ENCODE assay signal across 16 mouse cellular contexts in the genomic region with DNA sequence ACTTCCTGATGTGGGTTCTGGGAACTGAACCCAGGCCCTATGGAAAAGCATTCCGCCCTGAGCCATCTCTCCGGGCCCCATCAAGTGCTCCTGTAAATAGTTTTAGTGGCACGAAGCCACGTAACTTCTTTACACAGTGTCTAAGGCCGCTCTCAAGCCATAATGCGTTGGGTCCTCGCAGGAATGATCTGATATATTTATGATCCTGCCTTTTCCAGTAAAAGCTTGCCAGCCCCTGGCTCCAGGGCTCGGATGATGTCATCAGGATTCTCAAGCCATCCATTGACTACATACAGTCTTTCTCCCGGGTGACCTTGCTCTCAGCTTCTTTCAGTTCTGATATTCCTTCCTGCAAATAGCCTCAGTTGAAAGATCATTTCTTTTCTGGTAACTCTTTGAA. TPM values are rescaled to one million over a fixed set of nuclear protein-coding genes. Genes with fewer than 3 reads are reported as not detected.
DNase-seq lines count a peak whose midpoint lies in the region; ATAC-seq and TF ChIP-seq lines count a peak whose summit lies in the region.
"Had no signal": no experiment of that assay in that cellular context is flagged by ENCODE, and none has a peak within 500 bp of the region (broad histone marks: within the 10 kb centered on the region; RNA-seq: fewer than 3 reads in every experiment).

No protein-coding gene starts in this region.

- no peak overlapping the region for H3K4me3 ChIP-seq in forebrain, embryonic 14.5 days (ENCODE audit: low read depth, low read length)
- no peak overlapping the region for H3K4me3 ChIP-seq in forebrain, embryonic 12.5 days (replicated peaks)
- H3K4me3 ChIP-seq in kidney, embryonic 14.5 days (ENCODE audit: low read length): no peak overlapping the region
- no peak overlapping the region for H3K4me3 ChIP-seq in midbrain, embryonic 11.5 days (ENCODE audit: low read depth, low read length)
- no peak overlapping the region for H3K4me3 ChIP-seq in midbrain, postnatal 0 days (ENCODE audit: low read depth, low read length)
- H3K4me3 ChIP-seq: lung, embryonic 15.5 days; midbrain, embryonic 12.5 days; myocyte had no signal

- DNase-seq in forebrain, embryonic 14.5 days (ENCODE audit: low spot score): peak; percentile 21
- DNase-seq in kidney, postnatal 36 days: no peak
- DNase-seq in midbrain, embryonic 11.5 days (ENCODE audit: low spot score, missing footprints): peak; percentile 31
- DNase-seq in midbrain, postnatal 0 days (ENCODE audit: low spot score): no peak
- DNase-seq in left cerebral cortex, adult 18-20 months (ENCODE audit: low spot score in 2 of 2): no peak
- DNase-seq: cerebellum, adult 11 months; cerebellum, postnatal 25 days; kidney, adult 8-10 months; right cerebral cortex, postnatal 14 days; thymus, postnatal 36 days had no signal

- H3K4me1 ChIP-seq in forebrain, embryonic 14.5 days (ENCODE audit: control insufficient read depth, insufficient read depth, low read length): peaks cover 3% of the 10 kb centered on the region; the same call in 1 of the 2 replicates
- H3K4me1 ChIP-seq in forebrain, embryonic 12.5 days: peaks cover 23% of the 10 kb centered on the region
- peaks cover 16% of the 10 kb centered on the region; the same call in 1 of the 2 replicates for H3K4me1 ChIP-seq in kidney, embryonic 14.5 days (ENCODE audit: control insufficient read depth, insufficient read depth, low read length)
- H3K4me1 ChIP-seq in midbrain, embryonic 11.5 days (ENCODE audit: control insufficient read depth, insufficient read depth, low read length): no peaks in the 10 kb centered on the region
- H3K4me1 ChIP-seq in midbrain, postnatal 0 days (ENCODE audit: insufficient read depth, low read length): no peaks in the 10 kb centered on the region

- no peak overlapping the region for H3K9ac ChIP-seq in forebrain, embryonic 14.5 days (ENCODE audit: low read length)
- H3K9ac ChIP-seq in forebrain, embryonic 12.5 days: no peak overlapping the region
- no peak overlapping the region for H3K9ac ChIP-seq in kidney, embryonic 14.5 days (ENCODE audit: low read depth, low read length)
- no peak overlapping the region for H3K9ac ChIP-seq in midbrain, embryonic 11.5 days (ENCODE audit: low read length)
- H3K9ac ChIP-seq in midbrain, postnatal 0 days (replicated peaks; ENCODE audit: low read length, poor library complexity, severe bottlenecking): no peak overlapping the region
- H3K9ac ChIP-seq: lung, embryonic 15.5 days; midbrain, embryonic 12.5 days had no signal

- TF ChIP-seq CTCF in midbrain, postnatal 0 days (IDR thresholded peaks at IDR 0.05): no peak

- 81% methylated on average over 9 of the region's 9 CpGs for WGBS in forebrain, embryonic 14.5 days
- WGBS in forebrain, embryonic 12.5 days: 92% methylated on average over 9 of the region's 9 CpGs
- 58% methylated on average over 9 of the region's 9 CpGs for WGBS in kidney, embryonic 14.5 days
- WGBS in midbrain, embryonic 11.5 days: 95% methylated on average over 9 of the region's 9 CpGs
- 90% methylated on average over 9 of the region's 9 CpGs for WGBS in midbrain, postnatal 0 days

- no peak overlapping the region for H3K27ac ChIP-seq in forebrain, embryonic 14.5 days (ENCODE audit: low read depth, low read length)
- no peak overlapping the region for H3K27ac ChIP-seq in forebrain, embryonic 12.5 days
- no peak overlapping the region for H3K27ac ChIP-seq in kidney, embryonic 14.5 days (ENCODE audit: low read depth, low read length)
- no peak overlapping the region for H3K27ac ChIP-seq in midbrain, embryonic 11.5 days (ENCODE audit: low read depth, low read length)
- H3K27ac ChIP-seq in midbrain, postnatal 0 days (ENCODE audit: low read depth, low read length): no peak overlapping the region
- H3K27ac ChIP-seq: lung, embryonic 15.5 days; midbrain, embryonic 12.5 days had no signal

- no peak overlapping the region for H3K4me2 ChIP-seq in forebrain, embryonic 14.5 days (ENCODE audit: low read length)
- no peak overlapping the region for H3K4me2 ChIP-seq in forebrain, embryonic 12.5 days
- no peak overlapping the region for H3K4me2 ChIP-seq in kidney, embryonic 14.5 days (replicated peaks; ENCODE audit: low read depth, low read length)
- H3K4me2 ChIP-seq in midbrain, embryonic 11.5 days: no peak overlapping the region
- no peak overlapping the region for H3K4me2 ChIP-seq in midbrain, postnatal 0 days (ENCODE audit: low read depth, low read length, poor library complexity, severe bottlenecking)
- H3K4me2 ChIP-seq: lung, embryonic 15.5 days; midbrain, embryonic 12.5 days had no signal

- ATAC-seq in forebrain, embryonic 14.5 days: no peak
- no peak for ATAC-seq in forebrain, embryonic 12.5 days (ENCODE audit: low FRiP score)
- peak; percentile 14; the same call in 1 of the 2 replicates for ATAC-seq in kidney, embryonic 14.5 days (ENCODE audit: low FRiP score, low TSS enrichment)
- ATAC-seq in midbrain, embryonic 11.5 days (ENCODE audit: low FRiP score): no peak
- no peak for ATAC-seq in midbrain, postnatal 0 days (ENCODE audit: low FRiP score)
- ATAC-seq: hindbrain, embryonic 16.5 days had no signal

- 0 out of 2 replicates have a peak, but pooled peaks cover 3% of the 10 kb centered on the region for H3K9me3 ChIP-seq in forebrain, embryonic 14.5 days (replicated peaks; ENCODE audit: control insufficient read depth, low read length)
- no peaks in the 10 kb centered on the region for H3K9me3 ChIP-seq in forebrain, embryonic 12.5 days
- peaks cover 4% of the 10 kb centered on the region for H3K9me3 ChIP-seq in kidney, embryonic 14.5 days (ENCODE audit: control insufficient read depth, low read length)
- no peaks in the 10 kb centered on the region; the same call in 1 of the 2 replicates for H3K9me3 ChIP-seq in midbrain, embryonic 11.5 days (ENCODE audit: control insufficient read depth, low read length)
- H3K9me3 ChIP-seq in midbrain, postnatal 0 days (ENCODE audit: low read length): no peaks in the 10 kb centered on the region
- H3K9me3 ChIP-seq: lung, embryonic 15.5 days; midbrain, embryonic 12.5 days had no signal

- no peaks in the 10 kb centered on the region for H3K36me3 ChIP-seq in forebrain, embryonic 14.5 days (ENCODE audit: control insufficient read depth, insufficient read depth, low read length)
- no peaks in the 10 kb centered on the region for H3K36me3 ChIP-seq in forebrain, embryonic 12.5 days (replicated peaks)
- no peaks in the 10 kb centered on the region for H3K36me3 ChIP-seq in kidney, embryonic 14.5 days (ENCODE audit: control insufficient read depth, insufficient read depth, low read length)
- no peaks in the 10 kb centered on the region for H3K36me3 ChIP-seq in midbrain, embryonic 11.5 days (ENCODE audit: control insufficient read depth, insufficient read depth, low read length)
- H3K36me3 ChIP-seq in midbrain, postnatal 0 days (ENCODE audit: insufficient read depth, low read length): no peaks in the 10 kb centered on the region
- H3K36me3 ChIP-seq: lung, embryonic 15.5 days; midbrain, embryonic 12.5 days had no signal

- no peaks in the 10 kb centered on the region for H3K27me3 ChIP-seq in forebrain, embryonic 14.5 days (replicated peaks; ENCODE audit: control insufficient read depth, insufficient read depth, low read length)
- H3K27me3 ChIP-seq in forebrain, embryonic 12.5 days: no peaks in the 10 kb centered on the region
- no peaks in the 10 kb centered on the region for H3K27me3 ChIP-seq in kidney, embryonic 14.5 days (ENCODE audit: control insufficient read depth, insufficient read depth, low read length)
- H3K27me3 ChIP-seq in midbrain, embryonic 11.5 days (ENCODE audit: control insufficient read depth, insufficient read depth, low read length): no peaks in the 10 kb centered on the region
- H3K27me3 ChIP-seq in midbrain, postnatal 0 days (ENCODE audit: insufficient read depth, low read length): no peaks in the 10 kb centered on the region
- H3K27me3 ChIP-seq: lung, embryonic 15.5 days; midbrain, embryonic 12.5 days had no signal

RNA-seq across cellular contexts. Expression of a gene that starts 45.4 kb away (rescaled TPM):
- 518 and 577 TPM in 2 replicates for polyA plus RNA-seq in forebrain, embryonic 14.5 days (2014; fragmentation: Nextera tagmentation; extraction: Ambion mirVana)
- polyA plus RNA-seq in forebrain, embryonic 12.5 days (2016; fragmentation: Nextera tagmentation; extraction: Ambion mirVana): 467 and 480 TPM in 2 replicates
- polyA plus RNA-seq in kidney, embryonic 14.5 days (2014; fragmentation: Nextera tagmentation; extraction: Ambion mirVana): 515 and 688 TPM in 2 replicates
- polyA plus RNA-seq in midbrain, embryonic 11.5 days (2014; fragmentation: Nextera tagmentation; extraction: Ambion mirVana): 414 and 426 TPM in 2 replicates
- 287 and 293 TPM in 2 replicates for total RNA-seq in midbrain, postnatal 0 days (2014; rRNA removed)
- 596 and 650 TPM in 2 replicates for polyA plus RNA-seq in midbrain, postnatal 0 days (2015; fragmentation: Nextera tagmentation; extraction: Ambion mirVana)
- 100 to 1,000 TPM; 212 TPM for total RNA-seq in left cerebral cortex, adult 18-20 months (2021)

RNA-seq across cellular contexts. Expression of a gene that starts 45.5 kb away (rescaled TPM):
- 18.3 and 18.6 TPM in 2 replicates for polyA plus RNA-seq in forebrain, embryonic 14.5 days (2014; fragmentation: Nextera tagmentation; extraction: Ambion mirVana)
- polyA plus RNA-seq in forebrain, embryonic 12.5 days (2016; fragmentation: Nextera tagmentation; extraction: Ambion mirVana): 35.7 and 39.1 TPM in 2 replicates
- polyA plus RNA-seq in kidney, embryonic 14.5 days (2014; fragmentation: Nextera tagmentation; extraction: Ambion mirVana): 13.7 and 16.9 TPM in 2 replicates
- 16.5 and 16.9 TPM in 2 replicates for polyA plus RNA-seq in midbrain, embryonic 11.5 days (2014; fragmentation: Nextera tagmentation; extraction: Ambion mirVana)
- total RNA-seq in midbrain, postnatal 0 days (2014; rRNA removed): 48.5 and 53.2 TPM in 2 replicates
- polyA plus RNA-seq in midbrain, postnatal 0 days (2015; fragmentation: Nextera tagmentation; extraction: Ambion mirVana): 10.7 and 13.4 TPM in 2 replicates
- total RNA-seq in left cerebral cortex, adult 18-20 months (2021): 10 to 100 TPM; 50.8 to 51.1 TPM

Comparison
In these comparisons a context has a peak if more than half of its experiments do, and no peak if none do; other contexts are left out.
1. DNase-seq: peak in forebrain, embryonic 14.5 days (single experiment) and midbrain, embryonic 11.5 days (single experiment); none in kidney, postnatal 36 days (0 of 2), midbrain, postnatal 0 days (single experiment) and left cerebral cortex, adult 18-20 months (0 of 2).